Mouse (Mus musculus) liver, embryonic 11.5 days (tissue): ENCODE data around the gene Shf. TPM values are rescaled to one million over a fixed set of nuclear protein-coding genes. Genes with fewer than 3 reads are reported as not detected.
"Not testable (repeated sequence)": the region's sequence is repeated elsewhere in the genome, so short reads cannot be mapped to it uniquely, and the experiment has no call there.

Source experiments
- ATAC-seq: fragments of 200-750 bp; cut with Nextera tagmentation; replicated peaks from 2 replicates; pipeline ENCODE4 v1.8.0; 2017; ENCODE audit warnings: moderate number of reproducible peaks, mild to moderate bottlenecking, moderate TSS enrichment, moderate library complexity; ENCODE audit not compliant: low FRiP score
- DNase-seq: peaks from one replicate; pipeline ENCODE4 v3.0.0-alpha.2; 2017; ENCODE audit warnings: low spot score
- H3K27ac ChIP-seq: fragments of 300-500 bp; sonication (generic); 2 replicates; pipeline ENCODE4 v1.5.1; 2014; ENCODE audit warnings: mild to moderate bottlenecking, low read depth, low read length, control low read depth
- H3K27me3 ChIP-seq: fragments of 300-500 bp; sonication (generic); replicated peaks from 2 replicates; pipeline ENCODE4 v1.6.1; 2014; ENCODE audit warnings: low read length, mixed read lengths; ENCODE audit not compliant: control insufficient read depth, insufficient read depth
- H3K36me3 ChIP-seq: fragments of 300-500 bp; sonication (generic); 2 replicates; pipeline ENCODE4 v1.6.1; 2014; ENCODE audit warnings: mild to moderate bottlenecking, low read length, moderate library complexity, mixed read lengths; ENCODE audit not compliant: control insufficient read depth, insufficient read depth
- H3K4me1 ChIP-seq: fragments of 300-500 bp; sonication (generic); replicated peaks from 2 replicates; pipeline ENCODE4 v1.6.1; 2014; ENCODE audit warnings: low read length, mixed read lengths; ENCODE audit not compliant: control insufficient read depth, insufficient read depth
- H3K4me2 ChIP-seq: fragments of 300-500 bp; sonication (generic); 2 replicates; pipeline ENCODE4 v1.6.1; 2014; ENCODE audit warnings: mild to moderate bottlenecking, control low read depth, moderate library complexity
- H3K4me3 ChIP-seq: fragments of 300-500 bp; sonication (generic); 2 replicates; pipeline ENCODE4 v1.5.1; 2014; ENCODE audit warnings: low read depth, low read length, control low read depth
- H3K9ac ChIP-seq: fragments of 300-500 bp; sonication (generic); 2 replicates; pipeline ENCODE4 v1.6.1; 2014; ENCODE audit warnings: low read depth, low read length, control low read depth
- H3K9me3 ChIP-seq: fragments of 300-500 bp; sonication (generic); 2 replicates; pipeline ENCODE4 v1.6.1; 2016; ENCODE audit warnings: low read length, inconsistent platforms, mixed read lengths; ENCODE audit not compliant: control insufficient read depth
- WGBS: fragments of 180-500 bp; shearing (Covaris S2); extraction: QIAGEN DNeasy Blood & Tissue Kit; methylation state at CpG from one replicate; pipeline ENCODE4 v1.1.7; 2014; 5-methylcytosine and 5-hydroxymethylcytosine counted together
- polyA plus RNA-seq: library from polyadenylated mRNA; unstranded; fragments of >200 nt; fragmentation: Nextera tagmentation; extraction: Ambion mirVana; gene quantifications from 2 replicates; pipeline ENCODE4 v1.2.1, GENCODE M21; 2014

Gene Shf
- polyA plus RNA-seq: 2.5 TPM in 2 replicates

- Histone ChIP-seq H3K4me3 (peak within 1 kb of the TSS; percentile 84), H3K27me3 (no peaks in the 10 kb centered on the region; the same call in 1 of the 2 replicates), H3K9me3 (no peaks in the 10 kb centered on the region), H3K36me3 (no peaks in the 10 kb centered on the region), H3K4me1 (peaks cover 21% of the 10 kb centered on the region), H3K9ac (peak within 1 kb of the TSS; percentile 79), H3K4me2 (peak within 1 kb of the TSS; percentile 98), H3K27ac (peak within 1 kb of the TSS; percentile 74)
- peak; percentile 94 for DNase-seq
- peak; percentile 88 for ATAC-seq
- under 1% methylated on average over 48 of the region's 54 CpGs for WGBS
Observed at GRCm38 (mm10) chr2:122368995-122369739, at the start of gene Shf. TSS of gene Shf (minus strand) at chr2:122369162.

GRCm38 (mm10) chr2:122408928-122409327, 40.0 kb upstream of the Shf start:
- Histone ChIP-seq H3K4me1 (no peaks in the 10 kb centered on the region), H3K4me2 (no peak overlapping the region), H3K9me3 (no peaks in the 10 kb centered on the region), H3K4me3 (no peak overlapping the region), H3K9ac (no peak overlapping the region), H3K27me3 (no peaks in the 10 kb centered on the region), H3K36me3 (no peaks in the 10 kb centered on the region), H3K27ac (no peak overlapping the region)
- ATAC-seq: no peak
- WGBS: 75% methylated on average over 7 of the region's 7 CpGs
- DNase-seq: no peak

GRCm38 (mm10) chr2:122407607-122408006, 38.6 kb upstream of the Shf start:
- Histone ChIP-seq H3K4me3 (no peak overlapping the region), H3K36me3 (no peaks in the 10 kb centered on the region), H3K9me3 (no peaks in the 10 kb centered on the region), H3K9ac (no peak overlapping the region), H3K27me3 (no peaks in the 10 kb centered on the region), H3K4me1 (no peaks in the 10 kb centered on the region), H3K27ac (no peak overlapping the region), H3K4me2 (no peak overlapping the region)
- WGBS: 84% methylated on average over 2 of the region's 2 CpGs
- no peak for ATAC-seq
- DNase-seq: no peak

GRCm38 (mm10) chr2:122396150-122396549, 27.2 kb upstream of the Shf start:
- Histone ChIP-seq H3K4me3 (no peak overlapping the region), H3K9ac (no peak overlapping the region), H3K4me1 (no peaks in the 10 kb centered on the region), H3K27ac (no peak overlapping the region), H3K36me3 (no peaks in the 10 kb centered on the region), H3K9me3 (no peaks in the 10 kb centered on the region), H3K27me3 (no peaks in the 10 kb centered on the region), H3K4me2 (no peak overlapping the region)
- DNase-seq: no peak
- no peak for ATAC-seq
- WGBS: 78% methylated on average over 1 of the region's 1 CpGs

- not testable (repeated sequence) for H3K4me1 ChIP-seq, H3K27ac ChIP-seq, H3K4me3 ChIP-seq, H3K27me3 ChIP-seq, H3K9me3 ChIP-seq, H3K4me2 ChIP-seq, H3K9ac ChIP-seq, H3K36me3 ChIP-seq, DNase-seq, ATAC-seq
- 83% methylated on average over 3 of the region's 3 CpGs for WGBS
Observed at GRCm38 (mm10) chr2:122387135-122387534, 18.2 kb upstream of the Shf start.

- DNase-seq: no peak
Observed at GRCm38 (mm10) chr2:122385095-122385494, 16.1 kb upstream of the Shf start.

GRCm38 (mm10) chr2:122382121-122382520, 13.2 kb upstream of the Shf start:
- H3K4me3 ChIP-seq: no peak overlapping the region
- no peaks in the 10 kb centered on the region; the same call in 1 of the 2 replicates for H3K27me3 ChIP-seq
- H3K9me3 ChIP-seq: no peaks in the 10 kb centered on the region
- no peaks in the 10 kb centered on the region for H3K4me1 ChIP-seq
- ATAC-seq (no peak), DNase-seq (no peak)
- H3K36me3 ChIP-seq: no peaks in the 10 kb centered on the region
- H3K27ac ChIP-seq: no peak overlapping the region
- H3K4me2 ChIP-seq: no peak overlapping the region
- no peak overlapping the region for H3K9ac ChIP-seq
- 78% methylated on average over 6 of the region's 6 CpGs for WGBS

More at GRCm38 (mm10) chr2:122385095-122385494, 16.1 kb upstream of the Shf start:
- H3K9me3 ChIP-seq: no peaks in the 10 kb centered on the region
- no peaks in the 10 kb centered on the region for H3K36me3 ChIP-seq
- no peaks in the 10 kb centered on the region; the same call in 1 of the 2 replicates for H3K27me3 ChIP-seq
- no peak overlapping the region for H3K27ac ChIP-seq
- ATAC-seq: no peak
- no peak overlapping the region for H3K4me3 ChIP-seq
- no peaks in the 10 kb centered on the region for H3K4me1 ChIP-seq
- H3K4me2 ChIP-seq: no peak overlapping the region
- H3K9ac ChIP-seq: no peak overlapping the region
- WGBS: 29% methylated on average over 3 of the region's 3 CpGs

GRCm38 (mm10) chr2:122381329-122382103, 12.6 kb upstream of the Shf start:
- no peak overlapping the region for H3K27ac ChIP-seq
- H3K36me3 ChIP-seq: no peaks in the 10 kb centered on the region
- H3K4me2 ChIP-seq: no peak overlapping the region
- no peak overlapping the region for H3K9ac ChIP-seq
- ATAC-seq (no peak), DNase-seq (no peak)
- 66% methylated on average over 16 of the region's 16 CpGs for WGBS
- no peak overlapping the region for H3K4me3 ChIP-seq
- no peaks in the 10 kb centered on the region; the same call in 1 of the 2 replicates for H3K27me3 ChIP-seq
- no peaks in the 10 kb centered on the region for H3K9me3 ChIP-seq
- H3K4me1 ChIP-seq: no peaks in the 10 kb centered on the region
